Mouse (Mus musculus) stomach, embryonic 15.5 days (tissue): ENCODE measurements around the gene Nr5a2. TPM values are rescaled to one million over a fixed set of nuclear protein-coding genes. Genes with fewer than 3 reads are reported as not detected.

Source experiments
- ATAC-seq: fragments of 200-750 bp; cut with Nextera tagmentation; 2 replicates; pipeline ENCODE4 v1.8.0; 2017; ENCODE audit warnings: low read depth, moderate number of reproducible peaks, moderate TSS enrichment; ENCODE audit not compliant: insufficient read depth, low FRiP score
- H3K27ac ChIP-seq: fragments of 300-500 bp; sonication (generic); 2 replicates; pipeline ENCODE4 v1.5.1; 2015; ENCODE audit warnings: mild to moderate bottlenecking, inconsistent platforms
- H3K27me3 ChIP-seq: fragments of 300-500 bp; sonication (generic); replicated peaks from 2 replicates; pipeline ENCODE4 v1.6.1; 2015; ENCODE audit warnings: inconsistent platforms
- H3K36me3 ChIP-seq: fragments of 300-500 bp; sonication (generic); 2 replicates; pipeline ENCODE4 v1.6.1; 2015; ENCODE audit warnings: inconsistent platforms
- H3K4me1 ChIP-seq: fragments of 300-500 bp; sonication (generic); 2 replicates; pipeline ENCODE4 v1.6.1; 2015; ENCODE audit warnings: inconsistent platforms
- H3K4me2 ChIP-seq: fragments of 300-500 bp; sonication (generic); 2 replicates; pipeline ENCODE4 v1.6.1; 2015; ENCODE audit warnings: mild to moderate bottlenecking, inconsistent platforms
- H3K4me3 ChIP-seq: fragments of 300-500 bp; sonication (generic); replicated peaks from 2 replicates; pipeline ENCODE4 v1.5.1; 2015; ENCODE audit warnings: inconsistent platforms
- H3K9ac ChIP-seq: fragments of 300-500 bp; sonication (generic); 2 replicates; pipeline ENCODE4 v1.6.1; 2015; ENCODE audit warnings: inconsistent platforms
- H3K9me3 ChIP-seq: fragments of 300-500 bp; sonication (generic); 2 replicates; pipeline ENCODE4 v1.6.1; 2016; ENCODE audit warnings: inconsistent platforms
- WGBS: fragments of 180-500 bp; shearing (Covaris S2); methylation state at CpG from one replicate; pipeline ENCODE4 v1.1.7; 2015; 5-methylcytosine and 5-hydroxymethylcytosine counted together
- polyA plus RNA-seq: library from polyadenylated mRNA; unstranded; fragments of >200 nt; fragmentation: Nextera tagmentation; extraction: Ambion mirVana; gene quantifications from 2 replicates; pipeline ENCODE4 v1.2.1, GENCODE M21; 2015

Gene Nr5a2
- polyA plus RNA-seq, 1 experiment from 2014 or later: 6.3 TPM

DNA sequence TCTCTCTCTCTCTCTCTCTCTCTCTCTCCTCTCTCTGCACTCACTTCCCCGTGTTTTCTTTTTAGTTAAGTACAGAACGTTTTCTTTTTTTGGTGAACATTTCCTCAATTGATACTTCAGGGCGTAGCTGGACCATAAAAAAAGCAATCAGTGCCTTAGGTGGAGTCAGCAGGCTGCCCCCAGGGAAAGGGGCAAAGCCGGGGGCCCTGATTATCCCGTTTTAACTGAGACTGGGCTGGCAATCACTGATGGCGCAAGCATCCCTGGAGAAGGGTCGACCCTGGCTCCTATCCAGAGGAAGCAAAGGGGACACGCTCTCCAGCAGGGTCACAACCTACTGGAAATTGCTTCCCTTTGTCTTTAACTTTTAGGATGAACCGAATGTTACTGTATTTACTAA lies 1.6 kb downstream of the Nr5a2 start:
- Histone ChIP-seq H3K4me2 (peak overlapping the region; percentile 21; the same call in 1 of the 2 replicates), H3K36me3 (no peaks in the 10 kb centered on the region), H3K9me3 (no peaks in the 10 kb centered on the region), H3K4me1 (no peaks in the 10 kb centered on the region), H3K4me3 (peak overlapping the region; percentile 20; the same call in 1 of the 2 replicates), H3K27ac (no peak overlapping the region; the same call in 1 of the 2 replicates), H3K27me3 (peaks cover 21% of the 10 kb centered on the region), H3K9ac (no peak overlapping the region)
- WGBS: 14% methylated on average over 9 of the region's 9 CpGs
- no peak for ATAC-seq

DNA sequence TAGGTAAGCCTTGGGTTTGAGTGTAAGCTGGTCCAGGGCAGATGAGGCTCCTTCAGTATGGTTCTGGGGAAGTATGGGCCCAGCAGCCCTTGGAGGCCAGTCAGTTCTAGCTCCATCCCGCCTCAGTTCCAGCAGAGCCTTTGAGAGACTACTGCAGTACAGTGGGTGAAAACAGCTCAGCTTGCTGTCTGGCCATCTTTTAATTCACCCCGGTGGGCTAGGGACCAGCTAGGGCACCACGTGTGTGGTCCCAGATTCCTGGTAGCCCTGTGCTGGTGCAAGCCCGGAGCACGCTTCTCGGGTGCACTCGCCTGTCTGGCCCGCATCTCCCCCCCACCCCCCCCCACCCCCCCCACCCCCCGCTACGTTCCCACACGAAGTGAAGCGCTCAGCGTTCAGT lies 2.1 kb downstream of the Nr5a2 start:
- Histone ChIP-seq H3K9ac (no peak overlapping the region), H3K9me3 (no peaks in the 10 kb centered on the region), H3K4me2 (peak overlapping the region; percentile 36; the same call in 1 of the 2 replicates), H3K36me3 (no peaks in the 10 kb centered on the region), H3K4me1 (no peaks in the 10 kb centered on the region), H3K27me3 (peaks cover 21% of the 10 kb centered on the region), H3K4me3 (peak overlapping the region; percentile 20), H3K27ac (peak overlapping the region; percentile 11; the same call in 1 of the 2 replicates)
- 4% methylated on average over 8 of the region's 13 CpGs for WGBS
- ATAC-seq: no peak

DNA sequence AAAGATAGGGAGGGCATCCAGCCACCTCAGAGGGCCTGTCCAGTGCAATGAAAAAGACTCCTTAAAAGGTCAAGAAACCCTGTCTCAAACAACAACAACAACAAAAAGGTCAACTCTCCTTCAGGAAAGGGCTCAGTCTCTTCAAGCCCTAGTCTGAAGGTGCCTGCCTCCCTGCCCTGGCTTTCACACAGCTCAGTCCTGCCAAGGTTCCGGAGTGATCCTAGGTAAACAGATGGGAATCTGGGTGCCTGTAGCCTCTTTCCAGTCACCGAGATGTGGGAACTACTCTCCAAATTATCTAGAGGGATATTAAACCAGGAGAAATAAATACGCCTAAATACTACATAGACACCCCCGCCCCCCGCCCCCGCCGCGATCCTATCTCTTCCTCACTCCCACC lies 2.6 kb downstream of the Nr5a2 start:
- no peak for ATAC-seq
- no peaks in the 10 kb centered on the region for H3K9me3 ChIP-seq
- peak overlapping the region; percentile 11; the same call in 1 of the 2 replicates for H3K27ac ChIP-seq
- 27% methylated on average over 8 of the region's 8 CpGs for WGBS
- peak overlapping the region; percentile 20 for H3K4me3 ChIP-seq
- no peak overlapping the region for H3K9ac ChIP-seq
- peak overlapping the region; percentile 36; the same call in 1 of the 2 replicates for H3K4me2 ChIP-seq
- peaks cover 25% of the 10 kb centered on the region for H3K27me3 ChIP-seq
- peaks cover 5% of the 10 kb centered on the region for H3K4me1 ChIP-seq
- no peaks in the 10 kb centered on the region for H3K36me3 ChIP-seq

DNA sequence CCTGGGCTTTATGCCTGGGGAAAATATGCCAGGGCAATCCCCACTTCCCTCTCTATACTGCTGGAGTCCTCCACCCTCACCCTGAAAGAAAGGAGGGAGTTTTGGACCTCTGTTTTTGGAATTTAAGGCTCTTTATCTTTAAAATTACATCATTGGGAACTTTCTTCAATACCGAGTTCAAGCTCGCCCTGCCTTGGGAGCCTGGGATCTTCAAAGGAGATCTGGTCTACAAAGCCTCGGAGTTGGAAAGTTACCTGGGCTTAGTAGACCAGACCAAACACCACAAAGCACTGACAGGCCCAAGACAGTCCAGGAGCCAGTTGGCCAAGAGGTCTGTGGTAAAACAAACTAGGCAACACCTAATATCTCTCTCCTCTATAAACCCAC lies 6.1 kb downstream of the Nr5a2 start:
- no peaks in the 10 kb centered on the region for H3K9me3 ChIP-seq
- no peaks in the 10 kb centered on the region for H3K36me3 ChIP-seq
- 43% methylated on average over 3 of the region's 3 CpGs for WGBS
- no peak overlapping the region for H3K9ac ChIP-seq
- H3K27me3 ChIP-seq: peaks cover 48% of the 10 kb centered on the region
- H3K4me3 ChIP-seq: no peak overlapping the region
- no peak for ATAC-seq
- peaks cover 13% of the 10 kb centered on the region for H3K4me1 ChIP-seq
- no peak overlapping the region for H3K27ac ChIP-seq
- peak overlapping the region; percentile 27 for H3K4me2 ChIP-seq

DNA sequence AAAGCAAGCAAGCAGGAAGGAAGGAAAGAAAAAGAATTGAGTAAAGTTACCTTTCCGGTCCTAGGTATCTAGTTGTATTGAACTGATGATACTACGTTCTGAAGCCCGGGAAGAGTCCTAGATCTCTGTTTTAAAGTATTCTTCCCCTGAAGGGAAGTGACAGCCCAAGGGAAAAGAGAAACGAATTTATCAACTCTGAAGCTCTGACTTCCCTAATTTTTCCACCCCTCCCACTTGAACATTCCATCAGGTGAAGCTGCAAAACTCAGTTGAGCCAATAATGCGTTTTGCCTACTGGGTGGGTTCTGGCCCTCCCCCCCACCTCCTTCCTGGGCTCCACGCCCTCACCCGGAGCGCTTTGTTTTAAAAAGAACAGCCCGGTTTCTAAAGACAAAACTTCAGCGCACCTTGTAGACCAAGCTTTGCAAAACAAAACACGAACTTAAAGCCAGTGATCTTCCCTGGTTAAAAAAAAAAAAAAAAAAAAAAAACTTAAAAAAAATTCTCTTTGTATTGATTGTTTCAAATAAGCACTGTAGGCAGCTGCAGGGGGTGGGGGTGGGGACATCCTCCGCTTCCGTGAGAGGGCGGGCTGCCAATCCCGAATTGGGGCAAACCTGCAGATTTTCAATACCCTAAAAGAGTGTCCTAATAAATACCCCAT lies 6.7 kb downstream of the Nr5a2 start:
- no peak for ATAC-seq
- Histone ChIP-seq H3K4me3 (0 out of 2 replicates have a peak overlapping the region, but pooled peaks have one; percentile 11), H3K4me2 (peak overlapping the region; percentile 27; the same call in 1 of the 2 replicates), H3K27me3 (peaks cover 53% of the 10 kb centered on the region), H3K9me3 (no peaks in the 10 kb centered on the region), H3K9ac (no peak overlapping the region), H3K36me3 (no peaks in the 10 kb centered on the region), H3K27ac (no peak overlapping the region), H3K4me1 (peaks cover 17% of the 10 kb centered on the region)
- WGBS: 5% methylated on average over 15 of the region's 15 CpGs

DNA sequence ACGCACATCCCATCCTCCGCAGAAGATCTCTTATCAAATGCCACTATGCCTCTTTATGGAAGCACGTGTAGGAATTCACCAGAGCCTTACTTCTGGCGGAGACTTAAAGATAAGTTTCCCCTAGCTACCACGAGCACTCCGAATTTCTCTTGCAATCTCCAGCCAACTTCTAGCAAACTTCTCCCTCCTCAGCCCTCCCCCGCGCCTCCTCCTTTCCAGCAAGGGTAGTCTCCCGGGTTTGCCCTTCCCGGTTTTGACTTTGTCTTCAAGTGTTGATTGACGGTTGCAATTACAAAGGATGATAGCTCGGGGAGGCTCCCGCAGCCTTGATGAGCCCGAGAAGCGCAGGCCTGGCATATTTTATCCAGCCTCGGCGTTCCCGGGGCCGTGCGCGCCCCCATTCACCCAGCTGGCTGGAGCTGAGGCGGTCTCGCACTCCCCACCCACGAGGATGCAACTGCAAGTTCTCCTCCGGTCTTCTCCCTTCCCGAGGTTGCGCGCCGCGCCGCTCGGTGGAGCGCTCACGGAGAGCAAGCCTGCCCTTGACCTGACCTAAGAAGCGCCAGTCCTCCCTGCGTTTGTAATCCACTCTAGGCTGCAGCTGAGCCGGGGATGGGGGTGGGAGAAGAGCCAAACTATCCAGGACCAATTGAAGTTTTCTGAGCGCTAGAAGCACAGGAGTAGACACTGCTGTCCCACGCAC lies 7.5 kb downstream of the Nr5a2 start:
- 2% methylated on average over 39 of the region's 39 CpGs for WGBS
- no peak for ATAC-seq
- Histone ChIP-seq H3K9ac (no peak overlapping the region), H3K27ac (no peak overlapping the region), H3K4me2 (peak overlapping the region; percentile 77), H3K4me1 (peaks cover 20% of the 10 kb centered on the region), H3K9me3 (no peaks in the 10 kb centered on the region), H3K27me3 (peaks cover 61% of the 10 kb centered on the region), H3K4me3 (peak overlapping the region; percentile 39), H3K36me3 (no peaks in the 10 kb centered on the region)

DNA sequence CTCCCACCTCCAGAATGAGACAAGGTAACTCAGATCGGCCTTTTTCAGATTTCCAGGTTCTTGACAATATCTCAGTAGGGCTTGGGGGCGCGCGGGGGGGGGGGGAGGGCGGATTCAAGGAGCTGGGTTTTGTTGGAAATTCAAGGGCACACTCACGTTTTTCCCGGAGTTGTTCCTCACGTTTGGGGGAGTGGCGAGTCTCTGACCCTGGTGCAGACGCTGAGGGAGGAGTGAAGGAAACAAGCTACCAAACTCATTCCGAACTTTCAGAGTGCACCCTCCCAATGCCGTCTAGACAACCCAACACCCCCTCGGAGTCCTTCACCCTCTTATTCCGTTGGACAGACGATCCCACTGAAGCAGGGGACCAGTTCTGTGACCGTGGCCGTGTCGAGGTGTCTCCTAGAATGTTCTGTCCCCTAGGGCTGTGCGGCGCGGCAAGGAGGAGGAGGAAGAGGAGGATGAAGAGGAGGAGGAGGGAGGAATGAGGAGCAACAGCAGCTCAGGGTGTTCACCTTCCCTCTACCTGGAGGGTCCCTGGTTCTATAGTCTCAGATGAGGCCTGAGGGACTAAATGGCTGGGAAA lies 8.2 kb downstream of the Nr5a2 start:
- H3K27me3 ChIP-seq: peaks cover 68% of the 10 kb centered on the region
- peak overlapping the region; percentile 77 for H3K4me2 ChIP-seq
- no peak for ATAC-seq
- H3K9ac ChIP-seq: no peak overlapping the region
- H3K27ac ChIP-seq: no peak overlapping the region
- H3K9me3 ChIP-seq: no peaks in the 10 kb centered on the region
- peaks cover 20% of the 10 kb centered on the region for H3K4me1 ChIP-seq
- H3K4me3 ChIP-seq: peak overlapping the region; percentile 39
- 4% methylated on average over 19 of the region's 21 CpGs for WGBS
- no peaks in the 10 kb centered on the region for H3K36me3 ChIP-seq

DNA sequence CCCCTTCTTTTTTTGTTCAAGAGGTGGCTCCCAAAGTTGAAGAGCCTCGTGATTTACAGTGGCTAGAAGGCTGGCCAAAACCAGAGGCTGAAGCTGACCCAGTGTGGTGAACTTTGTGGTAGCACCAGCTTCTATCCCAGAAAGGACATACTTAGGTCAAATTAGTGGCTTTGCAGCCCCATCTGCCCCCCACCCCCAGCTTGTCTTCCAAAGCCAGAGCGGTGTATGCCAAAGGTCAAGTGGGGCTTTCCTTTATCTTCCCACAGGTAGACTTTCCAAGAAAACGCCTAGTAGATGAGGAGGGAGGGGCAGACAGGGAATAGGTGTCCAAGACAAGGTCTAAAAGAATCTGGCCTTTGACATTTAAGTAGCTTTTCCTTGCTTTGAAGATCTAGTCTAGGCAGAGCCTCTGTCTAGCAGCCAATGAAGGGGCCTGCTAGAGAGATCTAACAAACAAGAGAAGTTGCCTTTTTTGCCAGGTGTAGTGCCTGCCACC lies 9.0 kb downstream of the Nr5a2 start:
- peaks cover 70% of the 10 kb centered on the region for H3K27me3 ChIP-seq
- no peak overlapping the region for H3K9ac ChIP-seq
- 27% methylated on average over 3 of the region's 3 CpGs for WGBS
- ATAC-seq: no peak
- H3K4me1 ChIP-seq: peaks cover 20% of the 10 kb centered on the region
- H3K4me2 ChIP-seq: no peak overlapping the region; the same call in 1 of the 2 replicates
- no peaks in the 10 kb centered on the region for H3K9me3 ChIP-seq
- H3K27ac ChIP-seq: no peak overlapping the region
- H3K4me3 ChIP-seq: no peak overlapping the region
- no peaks in the 10 kb centered on the region for H3K36me3 ChIP-seq

DNA sequence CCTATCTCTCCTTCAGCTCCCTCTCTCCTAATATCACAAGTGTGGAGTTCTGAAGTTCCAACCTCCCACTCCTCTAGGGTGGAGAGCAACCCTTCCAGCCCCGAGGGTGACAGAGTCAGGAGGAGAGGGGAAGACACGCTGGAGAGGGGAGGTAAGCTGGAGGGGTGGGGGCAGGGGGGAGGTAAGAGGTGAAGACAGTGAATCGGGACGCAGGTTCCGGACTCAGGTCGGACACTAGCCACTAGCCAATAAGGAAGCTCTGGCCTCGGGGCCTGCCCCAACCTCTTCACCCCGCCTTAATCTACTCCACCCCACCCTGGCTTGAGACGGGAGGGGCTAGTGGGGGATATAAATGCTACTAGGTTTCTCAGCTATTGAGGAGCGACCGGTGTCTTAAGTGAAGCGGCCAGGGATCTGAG lies 10.9 kb downstream of the Nr5a2 start:
- peaks cover 70% of the 10 kb centered on the region for H3K27me3 ChIP-seq

DNA sequence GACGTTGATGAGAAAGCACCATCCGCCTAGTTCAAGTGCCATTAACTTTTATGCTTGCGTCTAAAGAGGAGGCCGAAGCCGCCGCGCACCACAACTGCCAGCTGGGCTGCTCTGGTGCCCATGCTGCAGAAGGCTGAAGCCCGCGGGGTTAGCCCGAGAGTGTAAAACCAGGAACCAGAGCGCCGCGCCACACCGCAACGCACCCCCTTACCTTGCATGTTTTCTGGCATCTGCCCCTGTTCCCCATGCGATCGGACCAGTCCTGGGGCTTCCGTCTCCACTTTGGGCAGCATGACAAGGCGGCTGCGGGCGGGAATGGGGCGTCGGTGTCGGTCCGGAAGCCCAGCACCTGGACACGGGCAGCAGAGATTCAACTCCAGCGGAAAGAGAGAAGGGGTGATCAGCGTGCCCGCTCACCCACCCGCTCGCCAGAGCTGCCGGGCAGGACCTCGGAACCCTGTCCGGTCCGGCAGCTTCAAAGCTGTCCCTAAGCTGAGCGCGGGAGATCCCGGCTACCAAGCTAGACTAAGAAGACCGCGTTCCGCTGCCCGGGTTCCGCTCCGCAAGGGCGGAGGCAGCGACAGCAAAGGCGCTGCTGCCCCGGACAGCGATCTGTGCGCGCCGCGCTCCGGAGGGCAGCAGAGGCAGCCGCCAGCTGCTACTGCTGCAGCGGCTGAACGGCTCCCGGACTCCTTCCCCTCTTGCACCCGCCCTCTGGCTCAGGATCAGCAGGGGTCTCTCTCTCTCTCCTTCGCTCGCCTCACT lies 11.6 kb downstream of the Nr5a2 start:
- Histone ChIP-seq H3K4me3 (peak overlapping the region; percentile 50), H3K9ac (peak overlapping the region; percentile 32), H3K4me1 (peaks cover 20% of the 10 kb centered on the region), H3K27me3 (peaks cover 65% of the 10 kb centered on the region), H3K36me3 (no peaks in the 10 kb centered on the region), H3K9me3 (no peaks in the 10 kb centered on the region), H3K27ac (peak overlapping the region; percentile 49; the same call in 1 of the 2 replicates), H3K4me2 (peak overlapping the region; percentile 87)
- ATAC-seq: peak; percentile 22; the same call in 1 of the 2 replicates
- WGBS: under 1% methylated on average over 60 of the region's 61 CpGs

More for the DNA sequence above, 10.9 kb downstream of the Nr5a2 start:
- peak; percentile 48; the same call in 1 of the 2 replicates for ATAC-seq
- Histone ChIP-seq H3K36me3 (no peaks in the 10 kb centered on the region), H3K9ac (peak overlapping the region; percentile 32; the same call in 1 of the 2 replicates), H3K9me3 (no peaks in the 10 kb centered on the region), H3K27ac (peak overlapping the region; percentile 49; the same call in 1 of the 2 replicates), H3K4me1 (peaks cover 20% of the 10 kb centered on the region), H3K4me3 (peak overlapping the region; percentile 50), H3K4me2 (peak overlapping the region; percentile 87)
- WGBS: 2% methylated on average over 12 of the region's 12 CpGs

DNA sequence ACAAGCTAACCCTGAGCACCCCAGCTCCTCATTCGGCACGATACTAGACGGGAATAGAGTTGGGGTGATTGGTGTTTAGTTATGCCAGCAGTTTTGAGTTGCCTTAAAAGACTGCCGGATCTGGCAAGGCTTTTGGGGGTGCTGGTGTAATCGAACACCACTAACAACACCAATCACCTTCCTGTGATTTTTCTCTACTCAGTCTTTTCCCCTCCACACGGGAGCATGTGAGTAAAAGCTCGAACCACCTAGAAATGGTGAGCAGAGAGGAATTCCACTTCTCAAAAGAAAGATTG lies 12.2 kb downstream of the Nr5a2 start:
- no peak overlapping the region for H3K27ac ChIP-seq
- H3K27me3 ChIP-seq: peaks cover 64% of the 10 kb centered on the region
- no peak overlapping the region for H3K9ac ChIP-seq

More for the DNA sequence above, 12.2 kb downstream of the Nr5a2 start:
- Histone ChIP-seq H3K4me3 (peak overlapping the region; percentile 50), H3K36me3 (no peaks in the 10 kb centered on the region), H3K9me3 (no peaks in the 10 kb centered on the region), H3K4me1 (peaks cover 19% of the 10 kb centered on the region), H3K4me2 (peak overlapping the region; percentile 87)
- ATAC-seq: no peak
- WGBS: 2% methylated on average over 7 of the region's 7 CpGs
